Mouse (Mus musculus): ENCODE results near the gene Gm10428.

DNA sequence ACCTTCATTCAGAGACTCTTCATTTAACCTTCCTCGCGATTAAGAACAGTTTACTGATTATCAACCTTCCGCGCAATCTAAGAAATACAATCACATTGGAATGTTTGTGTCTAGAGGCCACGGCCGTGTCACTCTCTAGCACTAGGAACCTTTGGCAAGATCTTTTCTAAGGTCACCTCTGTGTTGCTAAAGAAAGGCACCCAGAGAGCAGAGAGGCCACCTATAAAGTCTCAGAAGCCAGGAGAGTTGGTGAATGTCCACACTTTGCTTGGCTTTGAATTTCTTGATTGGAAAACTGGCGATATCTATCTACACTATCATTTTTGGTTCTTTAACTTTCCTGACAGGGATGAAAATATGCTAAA is 4.2 kb downstream of the Gm10428 start:
- no peak for TF ChIP-seq POLR2A (IDR thresholded peaks at IDR 0.05; ENCODE audit: borderline replicate concordance, control insufficient read depth, low read depth, low read length)
- no peak for TF ChIP-seq CTCF (IDR thresholded peaks at IDR 0.05; ENCODE audit: control insufficient read depth, insufficient read depth, low read length)
